Mouse (Mus musculus) midbrain, embryonic 16.5 days (tissue): ENCODE measurements around the gene Plch1. TPM values are rescaled to one million over a fixed set of nuclear protein-coding genes. Genes with fewer than 3 reads are reported as not detected.

Experiments
- ATAC-seq: fragments of 200-750 bp; cut with Nextera tagmentation; 2 replicates; pipeline ENCODE4 v1.8.0; 2017; ENCODE audit warnings: moderate TSS enrichment
- H3K27ac ChIP-seq: fragments of 300-500 bp; sonication (generic); 2 replicates; pipeline ENCODE4 v1.5.1; 2014; ENCODE audit warnings: mild to moderate bottlenecking, low read length, mixed read lengths
- H3K27me3 ChIP-seq: fragments of 300-500 bp; sonication (generic); 2 replicates; pipeline ENCODE4 v1.6.1; 2014; ENCODE audit warnings: low read depth, low read length, mixed read lengths; ENCODE audit not compliant: control insufficient read depth, insufficient read depth
- H3K36me3 ChIP-seq: fragments of 300-500 bp; sonication (generic); 2 replicates; pipeline ENCODE4 v1.6.1; 2014; ENCODE audit warnings: mild to moderate bottlenecking, low read length, moderate library complexity, mixed read lengths; ENCODE audit not compliant: control insufficient read depth, insufficient read depth
- H3K4me1 ChIP-seq: fragments of 300-500 bp; sonication (generic); 2 replicates; pipeline ENCODE4 v1.6.1; 2014; ENCODE audit warnings: mild to moderate bottlenecking, low read length, mixed read lengths; ENCODE audit not compliant: control insufficient read depth, insufficient read depth
- H3K4me2 ChIP-seq: fragments of 300-500 bp; sonication (generic); 2 replicates; pipeline ENCODE4 v1.6.1; 2014; ENCODE audit warnings: mild to moderate bottlenecking, low read length, mixed read lengths
- H3K4me3 ChIP-seq: fragments of 300-500 bp; sonication (generic); 2 replicates; pipeline ENCODE4 v1.5.1; 2014; ENCODE audit warnings: low read depth, mild to moderate bottlenecking, low read length, moderate library complexity, mixed read lengths
- H3K9ac ChIP-seq: fragments of 300-500 bp; sonication (generic); 2 replicates; pipeline ENCODE4 v1.6.1; 2014; ENCODE audit warnings: low read depth, low read length, mixed read lengths
- H3K9me3 ChIP-seq: fragments of 300-500 bp; sonication (generic); replicated peaks from 2 replicates; pipeline ENCODE4 v1.6.1; 2014; ENCODE audit warnings: mild to moderate bottlenecking, low read length, mixed read lengths; ENCODE audit not compliant: control insufficient read depth, poor library complexity, severe bottlenecking
- WGBS: fragments of 180-500 bp; shearing (Covaris S2); extraction: QIAGEN DNeasy Blood & Tissue Kit; methylation state at CpG from one replicate; pipeline ENCODE4 v1.1.7; 2014; 5-methylcytosine and 5-hydroxymethylcytosine counted together
- polyA plus RNA-seq: library from polyadenylated mRNA; unstranded; fragments of >200 nt; fragmentation: Nextera tagmentation; extraction: Ambion mirVana; gene quantifications from 2 replicates; pipeline ENCODE4 v1.2.1, GENCODE M21; 2015

Gene Plch1
- polyA plus RNA-seq = 11.8 and 11.9 TPM in 2 replicates

GRCm38 (mm10) chr3:63899309-63899695 lies at the start of gene Plch1:
Plch1 (minus strand) TSS chr3:63899472.
- Histone ChIP-seq H3K27me3 (no peaks in the 10 kb centered on the region), H3K4me3 (peak within 1 kb of the TSS; percentile 84), H3K9ac (peak within 1 kb of the TSS; percentile 84), H3K9me3 (no peaks in the 10 kb centered on the region), H3K36me3 (no peaks in the 10 kb centered on the region), H3K27ac (peak within 1 kb of the TSS; percentile 91), H3K4me1 (peaks cover 18% of the 10 kb centered on the region), H3K4me2 (peak within 1 kb of the TSS; percentile 93)
- under 1% methylated on average over 12 of the region's 12 CpGs for WGBS
- peak; percentile 89 for ATAC-seq

- H3K9ac ChIP-seq = no peak overlapping the region
- no peak overlapping the region for H3K27ac ChIP-seq
- no peak overlapping the region for H3K4me2 ChIP-seq
- H3K36me3 ChIP-seq = 0 out of 2 replicates have a peak, but pooled peaks cover 7% of the 10 kb centered on the region
- H3K27me3 ChIP-seq = no peaks in the 10 kb centered on the region
- no peak for ATAC-seq
- no peaks in the 10 kb centered on the region for H3K9me3 ChIP-seq
- no peak overlapping the region for H3K4me3 ChIP-seq
- 97% methylated on average over 2 of the region's 2 CpGs for WGBS
- no peaks in the 10 kb centered on the region for H3K4me1 ChIP-seq
Observed at GRCm38 (mm10) chr3:63941204-63941850, 42.1 kb upstream of the Plch1 start.

DNA sequence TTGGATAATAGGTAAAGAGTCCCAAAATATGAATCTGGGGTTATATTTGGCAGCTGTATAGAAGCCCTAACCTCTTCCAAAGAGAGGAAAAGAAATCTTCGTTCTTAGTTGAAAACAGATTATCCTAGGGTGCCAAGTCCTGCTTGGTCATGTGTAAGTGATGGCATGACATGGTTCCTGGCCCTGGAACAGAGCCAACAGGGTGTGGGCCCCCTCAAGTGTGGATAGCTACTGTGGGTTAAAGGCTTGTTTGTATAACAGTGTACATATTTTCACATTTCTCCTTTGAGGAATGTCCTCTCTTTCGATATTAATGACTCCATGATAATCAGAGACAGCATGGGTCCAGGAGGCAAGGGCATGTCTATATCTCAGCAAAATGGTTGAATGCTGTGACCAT lies 39.7 kb upstream of the Plch1 start:
- no peak overlapping the region for H3K27ac ChIP-seq
- no peak overlapping the region for H3K4me3 ChIP-seq
- no peak for ATAC-seq
- no peaks in the 10 kb centered on the region for H3K9me3 ChIP-seq
- no peak overlapping the region for H3K4me2 ChIP-seq
- no peak overlapping the region for H3K9ac ChIP-seq
- 0 out of 2 replicates have a peak, but pooled peaks cover 7% of the 10 kb centered on the region for H3K36me3 ChIP-seq
- no peaks in the 10 kb centered on the region for H3K4me1 ChIP-seq
- 91% methylated on average over 2 of the region's 2 CpGs for WGBS
- H3K27me3 ChIP-seq = no peaks in the 10 kb centered on the region

DNA sequence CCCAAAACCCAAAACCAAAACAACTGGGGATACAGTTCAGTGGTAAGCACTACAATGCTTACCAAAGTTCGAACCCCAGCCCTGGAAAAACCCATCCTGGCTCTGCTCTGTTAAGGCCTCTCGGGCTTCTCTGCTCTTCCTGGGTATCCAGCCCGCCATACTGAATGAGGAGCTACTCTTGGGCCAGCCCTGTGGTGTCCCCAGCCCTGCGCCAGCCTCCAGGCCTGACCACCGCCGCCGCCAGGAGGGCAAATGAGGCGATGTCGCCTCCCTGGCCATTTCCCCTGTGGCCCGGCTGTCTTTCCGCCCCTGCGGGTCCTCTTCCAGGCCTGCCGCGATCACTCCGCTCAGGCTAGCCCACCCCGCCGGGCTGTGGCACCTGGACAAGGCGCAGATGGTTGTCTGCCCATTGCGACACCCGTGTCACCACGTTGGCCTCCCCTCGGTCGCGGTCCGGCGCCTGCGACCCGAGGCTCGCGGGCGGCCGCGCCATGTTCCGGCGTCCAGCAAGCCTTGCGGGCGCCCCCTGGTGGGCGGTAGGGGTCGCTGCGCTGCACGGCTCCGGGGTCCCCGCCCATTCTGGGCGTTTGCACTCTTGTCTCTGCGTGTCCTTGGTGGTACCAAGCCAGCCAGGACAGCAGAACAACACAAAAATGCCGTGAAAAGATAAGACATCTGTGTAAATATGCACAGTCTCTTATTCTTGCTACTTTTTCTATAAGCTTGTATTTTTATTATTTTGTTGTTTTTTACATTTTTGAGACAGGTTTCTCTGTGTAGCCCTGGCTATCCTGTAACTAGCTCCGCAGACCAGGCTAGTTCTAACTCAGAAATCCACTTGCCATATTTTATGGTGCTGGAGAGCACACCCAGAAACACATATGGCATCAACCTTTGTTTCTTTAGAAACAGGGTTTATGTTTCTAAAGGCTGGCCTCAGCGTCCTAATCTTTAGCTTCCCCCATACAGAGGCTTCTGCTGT lies 29.9 kb upstream of the Plch1 start, which contains the start of gene E130311K13Rik:
E130311K13Rik (minus strand) TSS at position 595 of the 982 bp plus-strand sequence.
- Histone ChIP-seq H3K9me3 (no peaks in the 10 kb centered on the region), H3K36me3 (no peaks in the 10 kb centered on the region), H3K27ac (peak within 1 kb of the TSS; percentile 76), H3K4me2 (peak within 1 kb of the TSS; percentile 82), H3K4me1 (no peaks in the 10 kb centered on the region), H3K27me3 (no peaks in the 10 kb centered on the region), H3K4me3 (peak within 1 kb of the TSS; percentile 73), H3K9ac (peak within 1 kb of the TSS; percentile 92)
- 5% methylated on average over 47 of the region's 48 CpGs for WGBS
- ATAC-seq = peak; percentile 98

DNA sequence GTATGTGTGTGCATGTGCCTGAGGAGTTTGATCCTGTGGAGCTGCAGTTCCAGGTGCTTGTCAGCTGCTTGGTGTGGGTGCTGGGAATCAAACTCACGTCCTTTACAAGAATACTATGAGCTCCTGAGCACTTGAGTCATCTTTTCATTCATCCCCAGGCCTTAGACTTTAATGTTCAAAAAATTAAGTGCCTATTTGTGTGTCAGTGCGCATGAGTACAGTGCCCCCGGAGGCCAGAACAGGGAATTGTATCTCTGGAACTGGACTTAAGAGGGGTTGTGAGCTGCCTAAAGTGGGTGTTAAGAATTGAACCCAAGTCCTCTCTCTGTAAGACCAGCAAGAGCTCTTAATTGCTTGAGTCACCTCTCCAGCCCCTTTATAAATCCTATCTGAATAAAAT lies 20.4 kb upstream of the Plch1 start:
- H3K4me1 ChIP-seq = no peaks in the 10 kb centered on the region
- ATAC-seq = no peak
- H3K36me3 ChIP-seq = peaks cover 5% of the 10 kb centered on the region
- no peaks in the 10 kb centered on the region for H3K9me3 ChIP-seq
- 68% methylated on average over 3 of the region's 3 CpGs for WGBS
- no peak overlapping the region for H3K27ac ChIP-seq
- no peak overlapping the region for H3K4me2 ChIP-seq
- H3K27me3 ChIP-seq = no peaks in the 10 kb centered on the region
- no peak overlapping the region for H3K4me3 ChIP-seq
- H3K9ac ChIP-seq = no peak overlapping the region

GRCm38 (mm10) chr3:63910301-63910700 lies 11.0 kb upstream of the Plch1 start:
- ATAC-seq = no peak
- no peak overlapping the region for H3K27ac ChIP-seq
- 86% methylated on average over 4 of the region's 4 CpGs for WGBS

DNA sequence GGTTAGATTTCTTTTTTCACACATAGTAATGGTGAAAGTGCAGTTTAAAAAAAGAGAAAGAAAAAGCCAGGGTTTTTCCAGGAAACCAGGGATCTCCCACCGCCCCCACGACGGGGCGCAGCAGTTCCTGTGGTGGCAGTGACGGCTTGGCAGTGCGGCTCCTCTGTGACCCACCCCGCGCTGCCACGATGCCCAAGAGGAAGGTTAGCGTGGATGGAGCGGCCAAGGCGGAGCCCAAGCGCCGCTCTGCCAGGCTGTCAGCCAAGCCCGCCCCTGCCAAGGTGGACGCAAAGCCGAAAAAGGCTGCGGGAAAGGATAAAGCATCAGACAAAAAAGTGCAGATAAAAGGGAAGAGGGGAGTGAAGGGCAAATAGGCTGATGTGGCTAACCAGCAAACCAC lies 6.0 kb upstream of the Plch1 start:
- H3K27me3 ChIP-seq = no peaks in the 10 kb centered on the region
- peak overlapping the region; percentile 52 for H3K9ac ChIP-seq
- peak; percentile 77; the same call in 1 of the 2 replicates for ATAC-seq
- H3K9me3 ChIP-seq = no peaks in the 10 kb centered on the region
- H3K36me3 ChIP-seq = no peaks in the 10 kb centered on the region
- H3K27ac ChIP-seq = no peak overlapping the region
- peak overlapping the region; percentile 44 for H3K4me3 ChIP-seq
- WGBS = under 1% methylated on average over 18 of the region's 18 CpGs
- H3K4me2 ChIP-seq = peak overlapping the region; percentile 85
- peaks cover 6% of the 10 kb centered on the region for H3K4me1 ChIP-seq

More at GRCm38 (mm10) chr3:63910301-63910700, 11.0 kb upstream of the Plch1 start:
- Histone ChIP-seq H3K9me3 (no peaks in the 10 kb centered on the region), H3K4me2 (no peak overlapping the region), H3K9ac (no peak overlapping the region), H3K4me1 (peaks cover 2% of the 10 kb centered on the region), H3K36me3 (peaks cover 1% of the 10 kb centered on the region; the same call in 1 of the 2 replicates), H3K27me3 (no peaks in the 10 kb centered on the region), H3K4me3 (no peak overlapping the region)

DNA sequence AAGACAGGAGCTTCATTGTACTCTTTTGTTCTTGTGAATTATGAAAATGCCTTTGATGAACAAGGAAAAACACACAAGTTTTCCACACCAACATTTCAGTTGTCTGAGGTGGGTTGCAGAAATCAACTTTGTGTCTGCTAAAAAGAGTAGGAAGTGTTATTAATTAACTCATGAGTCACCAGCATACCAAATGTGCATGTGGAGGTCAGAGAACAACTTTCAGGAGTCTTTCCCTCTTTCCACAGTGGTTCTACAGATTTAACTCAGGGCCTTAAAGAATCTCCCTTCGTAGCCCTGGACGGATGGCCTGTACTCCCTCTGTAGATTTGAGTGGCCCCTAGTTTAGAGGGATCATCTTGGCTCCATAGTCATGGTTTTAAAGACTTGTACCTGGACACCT lies 4.9 kb upstream of the Plch1 start:
- H3K4me2 ChIP-seq = no peak overlapping the region
- H3K4me3 ChIP-seq = no peak overlapping the region
- H3K36me3 ChIP-seq = no peaks in the 10 kb centered on the region
- H3K9ac ChIP-seq = no peak overlapping the region
- no peak for ATAC-seq
- 83% methylated on average over 2 of the region's 2 CpGs for WGBS
- H3K9me3 ChIP-seq = no peaks in the 10 kb centered on the region
- peaks cover 11% of the 10 kb centered on the region for H3K4me1 ChIP-seq
- H3K27me3 ChIP-seq = no peaks in the 10 kb centered on the region
- no peak overlapping the region for H3K27ac ChIP-seq
